Mouse (Mus musculus) liver, embryonic 14.5 days (tissue): Measurements from ENCODE around the gene Patl1.

Experiments
- CTCF ChIP-seq: IDR thresholded peaks from 2 replicates; pipeline ENCODE4 v1.5.1; 2016; ENCODE audit warnings: antibody characterized with exemption, low read depth, control low read depth
- EP300 ChIP-seq: IDR thresholded peaks from 2 replicates; pipeline ENCODE4 v1.6.1; 2016; ENCODE audit warnings: antibody characterized with exemption, low read depth

DNA sequence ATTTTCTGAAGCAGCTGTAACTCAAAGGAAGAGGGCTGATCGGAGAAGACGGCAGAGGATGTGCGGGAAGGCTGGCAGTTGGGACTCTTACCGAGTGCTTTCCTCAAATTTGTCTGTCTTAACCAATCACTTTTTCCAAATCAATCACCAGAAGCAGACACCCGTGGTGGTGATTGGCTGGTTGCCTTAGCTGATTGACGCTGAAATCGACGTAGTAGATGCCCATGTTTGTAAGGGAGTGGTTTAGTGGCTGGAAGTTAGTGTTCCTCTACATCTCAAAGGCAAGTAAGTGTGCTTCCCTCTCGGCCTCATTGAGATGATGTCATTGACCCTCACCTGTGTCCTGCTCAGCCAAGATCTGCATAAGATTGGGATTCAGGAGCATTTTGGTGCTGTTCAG is 79.8 kb downstream of the Patl1 start:
- TF ChIP-seq CTCF (no peak), EP300 (no peak)
